Mouse (Mus musculus) MEL (cell line): ENCODE results near the gene Pde4a. TPM values are rescaled to one million over a fixed set of nuclear protein-coding genes. Genes with fewer than 3 reads are reported as not detected.

ENCODE experiments used
- DNase-seq: peaks from one replicate; pipeline ENCODE4 v3.0.0; 2011; ENCODE audit warnings: low read depth, low spot score
- H3K27ac ChIP-seq: 2 replicates; pipeline ENCODE4 v1.5.1; 2012; ENCODE audit warnings: low read depth, mild to moderate bottlenecking, control low read depth, low read length, moderate library complexity; ENCODE audit not compliant: control insufficient read depth
- H3K27me3 ChIP-seq, 2 experiments: fragments of 150-350 bp in 1 of 2; sonication (generic) in 1 of 2; 2 replicates each; pipeline ENCODE4 v1.6.1; 2012; ENCODE audit warnings: low read length in 2 of 2, mild to moderate bottlenecking in 2 of 2, improper control_type of control experiment in 1 of 2, moderate library complexity in 1 of 2; ENCODE audit not compliant: insufficient read depth in 2 of 2, control insufficient read depth in 1 of 2
- H3K36me3 ChIP-seq, 2 experiments: 2 replicates each; pipeline ENCODE4 v1.6.1; 2012 to 2014; ENCODE audit warnings: low read length in 2 of 2, improper control_type of control experiment in 1 of 2, inconsistent platforms in 1 of 2, mild to moderate bottlenecking in 1 of 2; ENCODE audit not compliant: insufficient read depth in 2 of 2, control insufficient read depth in 1 of 2
- H3K4me1 ChIP-seq, 2 experiments: fragments of 150-350 bp in 1 of 2; sonication (generic) in 1 of 2; 2 replicates each; pipeline ENCODE4 v1.6.1; 2012; ENCODE audit warnings: low read length in 2 of 2, improper control_type of control experiment in 1 of 2, mild to moderate bottlenecking in 1 of 2; ENCODE audit not compliant: insufficient read depth in 2 of 2, control insufficient read depth in 1 of 2
- H3K4me3 ChIP-seq, 2 experiments: fragments of 150-350 bp in 1 of 2; sonication (generic) in 1 of 2; 2 replicates each; pipeline ENCODE4 v1.5.1; 2012; ENCODE audit warnings: low read depth in 2 of 2, low read length in 2 of 2, mild to moderate bottlenecking in 2 of 2, moderate library complexity in 2 of 2, control low read depth in 1 of 2, improper control_type of control experiment in 1 of 2; ENCODE audit not compliant: control insufficient read depth in 1 of 2, insufficient read depth in 1 of 2
- H3K79me2 ChIP-seq: 2 replicates; pipeline ENCODE4 v1.6.1; 2012; ENCODE audit warnings: mild to moderate bottlenecking, low read length, moderate library complexity; ENCODE audit not compliant: control insufficient read depth, poor library complexity, insufficient read depth
- H3K9ac ChIP-seq: 2 replicates; pipeline ENCODE4 v1.6.1; 2012; ENCODE audit warnings: low read depth, mild to moderate bottlenecking, control low read depth, low read length, moderate library complexity; ENCODE audit not compliant: control insufficient read depth, poor library complexity, severe bottlenecking
- H3K9me3 ChIP-seq: fragments of 150-350 bp; sonication (generic); replicated peaks from 2 replicates; pipeline ENCODE4 v1.6.1; 2012; ENCODE audit warnings: mild to moderate bottlenecking, low read length, improper control_type of control experiment, moderate library complexity; ENCODE audit not compliant: insufficient read depth
- BHLHE40 ChIP-seq: IDR thresholded peaks from 2 replicates; pipeline ENCODE4 v1.6.1; 2012; ENCODE audit warnings: low read depth, mild to moderate bottlenecking, inconsistent platforms, low read length, improper control_type of control experiment, borderline replicate concordance
- CHD2 ChIP-seq: IDR thresholded peaks from 2 replicates; pipeline ENCODE4 v1.6.1; 2011; ENCODE audit warnings: low read length, improper control_type of control experiment
- CTCF ChIP-seq, 3 experiments: IDR thresholded peaks in 2 of 3; conservative IDR thresholded peaks in 1 of 3; 2 replicates each; pipeline ENCODE4 v1.5.1; 2011 to 2012; ENCODE audit warnings: low read length in 3 of 3, low read depth in 2 of 3, mild to moderate bottlenecking in 2 of 3, improper control_type of control experiment in 1 of 3, inconsistent platforms in 1 of 3, mixed read lengths in 1 of 3, moderate library complexity in 1 of 3; ENCODE audit not compliant: control insufficient read depth in 1 of 3, insufficient read depth in 1 of 3, poor library complexity in 1 of 3, severe bottlenecking in 1 of 3
- EP300 ChIP-seq, 2 experiments: IDR thresholded peaks; 2 replicates each; pipeline ENCODE4 v1.6.1; 2011; ENCODE audit warnings: improper control_type of control experiment in 2 of 2, low read length in 2 of 2, low read depth in 1 of 2, mild to moderate bottlenecking in 1 of 2
- JUND ChIP-seq: IDR thresholded peaks from 2 replicates; pipeline ENCODE4 v1.6.1; 2011; ENCODE audit warnings: low read depth, mild to moderate bottlenecking, improper control_type of control experiment, low read length
- KAT2A ChIP-seq: conservative IDR thresholded peaks from 2 replicates; pipeline ENCODE4 v1.6.1; 2012; ENCODE audit warnings: low read depth, low read length, improper control_type of control experiment, inconsistent platforms
- MAX ChIP-seq: IDR thresholded peaks from 2 replicates; pipeline ENCODE4 v1.6.1; 2011; ENCODE audit warnings: low read length, improper control_type of control experiment
- MXI1 ChIP-seq: IDR thresholded peaks from 2 replicates; pipeline ENCODE4 v1.6.1; 2011; ENCODE audit warnings: mild to moderate bottlenecking, low read depth, low read length, improper control_type of control experiment
- MYC ChIP-seq: IDR thresholded peaks from 2 replicates; pipeline ENCODE4 v1.6.1; 2011; ENCODE audit warnings: low read depth, mild to moderate bottlenecking, low read length, improper control_type of control experiment, moderate library complexity
- POLR2A ChIP-seq, 2 experiments: IDR thresholded peaks; 2 replicates each; pipeline ENCODE4 v1.6.1; 2011 to 2012; ENCODE audit warnings: low read length in 2 of 2, mild to moderate bottlenecking in 2 of 2, control low read depth in 1 of 2, improper control_type of control experiment in 1 of 2, low read depth in 1 of 2, moderate library complexity in 1 of 2; ENCODE audit not compliant: control insufficient read depth in 1 of 2, insufficient read depth in 1 of 2, poor library complexity in 1 of 2
- POLR2AphosphoS5 ChIP-seq: IDR thresholded peaks from 2 replicates; pipeline ENCODE4 v1.6.1; 2012; ENCODE audit warnings: low read depth, borderline replicate concordance, mild to moderate bottlenecking, inconsistent platforms, low read length, moderate library complexity, mixed read lengths
- RAD21 ChIP-seq: IDR thresholded peaks from 2 replicates; pipeline ENCODE4 v1.6.1; 2011; ENCODE audit warnings: mild to moderate bottlenecking, low read depth, low read length, improper control_type of control experiment
- RCOR1 ChIP-seq: IDR thresholded peaks from 2 replicates; pipeline ENCODE4 v1.6.1; 2012; ENCODE audit warnings: low read depth, mild to moderate bottlenecking, inconsistent platforms, low read length, improper control_type of control experiment
- SIN3A ChIP-seq: IDR thresholded peaks from 2 replicates; pipeline ENCODE4 v1.6.1; 2012; ENCODE audit warnings: low read length, improper control_type of control experiment, inconsistent platforms
- SMC3 ChIP-seq: IDR thresholded peaks from 2 replicates; pipeline ENCODE4 v1.6.1; 2011; ENCODE audit warnings: low read depth, low read length, improper control_type of control experiment
- TBP ChIP-seq: IDR thresholded peaks from 2 replicates; pipeline ENCODE4 v1.8.0; 2011; ENCODE audit warnings: low read depth, low read length, improper control_type of control experiment
- ZC3H11A ChIP-seq: IDR thresholded peaks from 2 replicates; pipeline ENCODE4 v1.6.1; 2012; ENCODE audit warnings: low read depth, mild to moderate bottlenecking, inconsistent platforms, low read length, improper control_type of control experiment
- ZNF384 ChIP-seq: IDR thresholded peaks from 2 replicates; pipeline ENCODE4 v1.6.1; 2012; ENCODE audit warnings: low read depth, mild to moderate bottlenecking, inconsistent platforms, low read length, improper control_type of control experiment
- polyA plus RNA-seq, 2 experiments: library from polyadenylated mRNA; stranded (reverse) in 1 of 2; unstranded in 1 of 2; fragments of >175 nt in 1 of 2; fragments of >200 nt in 1 of 2; gene quantifications; 2 replicates each; pipeline versions ENCODE4 v1.2.1 to v1.2.4; 2012; ENCODE audit warnings: low replicate concordance in 2 of 2, low read depth in 1 of 2; ENCODE audit not compliant: insufficient read length in 2 of 2, insufficient read depth in 1 of 2, missing spikeins in 1 of 2
- total RNA-seq: library from RNA; depleted of rRNA; stranded (reverse); fragments of 300-350 nt; gene quantifications from 2 replicates; pipeline ENCODE4 v1.2.3, GENCODE M21; 2012

Pde4a gene
- total and polyA plus RNA-seq, 3 experiments = 16.6 to 53.9 (median 45.6) TPM

GRCm38 (mm10) chr9:21189905-21190304, 24.4 kb downstream of the Pde4a start:
- Histone ChIP-seq H3K4me3 (no peak overlapping the region), H3K27me3 (no peaks in the 10 kb centered on the region), H3K27ac (no peak overlapping the region), H3K4me1 (peaks cover under 1 to 4% of the 10 kb centered on the region in 2 experiments; a peak in 3 of 4 replicates), H3K9ac (no peak overlapping the region), H3K79me2 (no peaks in the 10 kb centered on the region), H3K36me3 (peaks cover 1 to 6% of the 10 kb centered on the region in 2 experiments; a peak in 3 of 4 replicates), H3K9me3 (no peaks in the 10 kb centered on the region)
- no peak for TF ChIP-seq SIN3A
- no peak for TF ChIP-seq TBP
- TF ChIP-seq ZNF384 = peak; percentile 90
- peak; percentile 51 for TF ChIP-seq RAD21
- no peak for TF ChIP-seq EP300 (IDR thresholded peaks at IDR 0.05; ENCODE audit: low read depth in 1 of 2, low read length in 2 of 2)
- no peak for TF ChIP-seq KAT2A
- TF ChIP-seq CHD2 = no peak
- no peak for TF ChIP-seq POLR2A (IDR thresholded peaks at IDR 0.05; ENCODE audit: control insufficient read depth in 1 of 2, insufficient read depth in 1 of 2, low read depth in 1 of 2, low read length in 2 of 2, poor library complexity in 1 of 2)
- peak; percentile 71 for TF ChIP-seq SMC3
- TF ChIP-seq RCOR1 = peak; percentile 67; the same call in 1 of the 2 replicates
- TF ChIP-seq CTCF (IDR thresholded peaks at IDR 0.05 in 2 of 3, conservative IDR thresholded peaks at IDR 0.05 in 1 of 3; ENCODE audit: control insufficient read depth in 1 of 3, insufficient read depth in 1 of 3, low read depth in 2 of 3, low read length in 3 of 3, poor library complexity in 1 of 3, severe bottlenecking in 1 of 3) = peak; percentile 52 to 85 (median 79)
- TF ChIP-seq MXI1 = peak; percentile 74
- TF ChIP-seq ZC3H11A = peak; percentile 34
- TF ChIP-seq MYC = peak; percentile 94
- no peak for TF ChIP-seq POLR2AphosphoS5
- TF ChIP-seq BHLHE40 = no peak
- DNase-seq = peak; percentile 93

- Histone ChIP-seq H3K9me3 (no peaks in the 10 kb centered on the region), H3K4me1 (peaks cover 5 to 8% of the 10 kb centered on the region in 2 experiments), H3K27me3 (no peaks in the 10 kb centered on the region), H3K36me3 (peaks cover 3 to 6% of the 10 kb centered on the region in 2 experiments; a peak in 3 of 4 replicates), H3K4me3 (no peak overlapping the region), H3K27ac (no peak overlapping the region), H3K79me2 (no peaks in the 10 kb centered on the region), H3K9ac (no peak overlapping the region)
- TF ChIP-seq JUND (peak; percentile 78; the same call in 1 of the 2 replicates), MAX (no peak), RCOR1 (peak; percentile 80)
- no peak for DNase-seq
Measured at GRCm38 (mm10) chr9:21190670-21191069, 25.2 kb downstream of the Pde4a start.
